Mouse (Mus musculus) left cerebral cortex, adult 8-10 months (tissue): ENCODE data around the gene Noxo1. TPM values are rescaled to one million over a fixed set of nuclear protein-coding genes. Genes with fewer than 3 reads are reported as not detected.
"Not testable (repeated sequence)": the region's sequence is repeated elsewhere in the genome, so short reads cannot be mapped to it uniquely, and the experiment has no call there.

Experiments used
- DNase-seq, 2 experiments: peaks; one replicate each; pipeline ENCODE4 v3.0.0; 2022; ENCODE audit warnings: low spot score in 2 of 2
- total RNA-seq, 4 experiments: library from RNA; stranded (reverse); gene quantifications; 2 replicates each; pipeline ENCODE4 v1.2.4; 2022

Noxo1 gene
- total RNA-seq, 4 experiments from 2014 or later = 2.8 to 5.9 (median 3.0) TPM

- DNase-seq = peak; percentile 96 to 99
These were observed 23.6 kb downstream of the Noxo1 start for GRCm38 (mm10) chr17:24719494-24720222.

- not testable (repeated sequence) for DNase-seq
These were observed 24.6 kb downstream of the Noxo1 start for GRCm38 (mm10) chr17:24720616-24721015.

GRCm38 (mm10) chr17:24721383-24721955 is 25.4 kb downstream of the Noxo1 start:
- not testable (repeated sequence) for DNase-seq

GRCm38 (mm10) chr17:24722220-24722924 is 26.3 kb downstream of the Noxo1 start:
- DNase-seq = no peak

- DNase-seq = no peak
These were observed 27.3 kb downstream of the Noxo1 start for GRCm38 (mm10) chr17:24723122-24723880.

- DNase-seq = no peak
These were observed 27.8 kb downstream of the Noxo1 start for GRCm38 (mm10) chr17:24723881-24724180.

GRCm38 (mm10) chr17:24724184-24724583 is 28.1 kb downstream of the Noxo1 start, which contains the start of gene Ndufb10:
Gene Ndufb10 (minus strand): TSS chr17:24724478.
- DNase-seq = peak; percentile 92 to 94

GRCm38 (mm10) chr17:24725637-24726390 is 29.8 kb downstream of the Noxo1 start:
- DNase-seq = no peak

GRCm38 (mm10) chr17:24727618-24728017 is 31.6 kb downstream of the Noxo1 start, which contains the start of gene Rpl3l:
Gene Rpl3l (plus strand): TSS chr17:24727820.
- DNase-seq = no peak

GRCm38 (mm10) chr17:24728184-24728583 is 32.1 kb downstream of the Noxo1 start:
- no peak for DNase-seq

GRCm38 (mm10) chr17:24729067-24729466 is 33.0 kb downstream of the Noxo1 start:
- DNase-seq = no peak

- no peak for DNase-seq
These were observed 34.8 kb downstream of the Noxo1 start for GRCm38 (mm10) chr17:24730787-24731186.

GRCm38 (mm10) chr17:24732233-24732935 is 36.4 kb downstream of the Noxo1 start:
- no peak for DNase-seq

- no peak for DNase-seq
These were observed 37.5 kb downstream of the Noxo1 start for GRCm38 (mm10) chr17:24733434-24734050.

- no peak for DNase-seq
These were observed 38.5 kb downstream of the Noxo1 start for GRCm38 (mm10) chr17:24734513-24734912.

GRCm38 (mm10) chr17:24735446-24735845 is 39.4 kb downstream of the Noxo1 start:
- DNase-seq = no peak

GRCm38 (mm10) chr17:24736330-24737051 is 40.5 kb downstream of the Noxo1 start, which contains the start of gene Msrb1:
Gene Msrb1 (plus strand): TSS chr17:24736642.
- peak; percentile 79 to 95 for DNase-seq

- no peak for DNase-seq
These were observed 41.2 kb downstream of the Noxo1 start for GRCm38 (mm10) chr17:24737135-24737810.
